28 mouse cellular contexts compared by ENCODE assay signal in the genomic region with DNA sequence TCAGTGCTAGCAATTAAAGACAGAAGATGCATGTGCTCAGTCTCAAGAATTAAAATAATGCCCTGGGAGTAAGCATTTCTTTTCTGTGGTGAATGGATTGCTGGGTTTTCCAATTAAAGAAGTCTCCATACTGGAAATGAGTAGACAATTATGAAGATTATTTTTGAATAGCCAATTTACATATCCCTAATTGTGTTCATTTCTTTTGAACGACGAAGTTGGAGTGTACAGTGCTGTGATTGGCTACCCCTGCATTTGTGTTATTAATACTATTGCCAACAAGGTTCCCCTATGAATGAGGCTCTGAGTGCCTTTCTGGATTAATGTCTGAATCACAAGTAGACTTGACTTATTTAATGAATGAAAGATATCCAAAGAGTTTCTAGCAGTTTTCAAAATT.
"Had no signal": no experiment of that assay in that cellular context is flagged by ENCODE, and none has a peak within 500 bp of the region (broad histone marks: within the 10 kb centered on the region; RNA-seq: fewer than 3 reads in every experiment).

No protein-coding gene starts in this region.

- ATAC-seq: hindbrain, embryonic 16.5 days; inflammation-experienced regulatory T-cells, adult 6 months; intestine, embryonic 15.5 days; intestine, postnatal 0 days had no signal

- H3K9me3 ChIP-seq: heart, embryonic 10.5 days; heart, embryonic 12.5 days; hindbrain, embryonic 10.5 days; hindbrain, embryonic 12.5 days; intestine, embryonic 15.5 days; limb, embryonic 10.5 days; limb, embryonic 12.5 days; liver, embryonic 13.5 days; liver, embryonic 15.5 days had no signal

- H3K9ac ChIP-seq: heart, embryonic 12.5 days; hindbrain, embryonic 12.5 days; hindbrain, embryonic 14.5 days; intestine, embryonic 15.5 days; limb, embryonic 12.5 days; liver, embryonic 13.5 days; liver, embryonic 15.5 days had no signal

- H3K27me3 ChIP-seq: heart, embryonic 12.5 days; hindbrain, embryonic 12.5 days; intestine, embryonic 15.5 days; limb, embryonic 12.5 days; liver, embryonic 13.5 days; liver, embryonic 15.5 days had no signal

- DNase-seq: gastrocnemius, adult 2 months; gastrocnemius, postnatal 10 days; gastrocnemius, postnatal 25 days; heart, adult 18-20 months; heart, postnatal 10 days; heart, postnatal 4 days; kidney, adult 18-20 months; kidney, adult 8-10 months; kidney, postnatal 10 days; kidney, postnatal 25 days; kidney, postnatal 4 days; liver; liver, embryonic 13.5 days had no signal

- H3K27ac ChIP-seq: gastrocnemius, adult 2 months; heart, embryonic 10.5 days; hindbrain, embryonic 10.5 days; hindbrain, embryonic 12.5 days; hindbrain, embryonic 14.5 days; intestine, embryonic 15.5 days; layer of hippocampus, adult 2 months; left cerebral cortex, adult 2 months; limb, embryonic 10.5 days; limb, embryonic 12.5 days; liver, embryonic 13.5 days; liver, embryonic 15.5 days had no signal

- H3K36me3 ChIP-seq: heart, embryonic 10.5 days; heart, embryonic 12.5 days; hindbrain, embryonic 10.5 days; hindbrain, embryonic 12.5 days; intestine, embryonic 15.5 days; limb, embryonic 10.5 days; limb, embryonic 12.5 days; liver, embryonic 13.5 days; liver, embryonic 15.5 days had no signal

- H3K4me2 ChIP-seq: heart, embryonic 12.5 days; hindbrain, embryonic 12.5 days; hindbrain, embryonic 14.5 days; intestine, embryonic 15.5 days; limb, embryonic 12.5 days; liver, embryonic 11.5 days; liver, embryonic 13.5 days; liver, embryonic 15.5 days had no signal

- H3K4me1 ChIP-seq: hindbrain, embryonic 10.5 days; hindbrain, embryonic 12.5 days; intestine, embryonic 15.5 days; limb, embryonic 12.5 days; liver, embryonic 13.5 days; liver, embryonic 15.5 days had no signal

- H3K4me3 ChIP-seq: gastrocnemius, adult 2 months; heart, embryonic 10.5 days; heart, embryonic 12.5 days; hindbrain, embryonic 10.5 days; hindbrain, embryonic 12.5 days; intestine, embryonic 15.5 days; layer of hippocampus, adult 2 months; left cerebral cortex, adult 2 months; limb, embryonic 10.5 days; limb, embryonic 12.5 days; liver, embryonic 13.5 days; liver, embryonic 15.5 days had no signal
